Comparison of ENCODE assay signal across 24 mouse cellular contexts in the genomic region with DNA sequence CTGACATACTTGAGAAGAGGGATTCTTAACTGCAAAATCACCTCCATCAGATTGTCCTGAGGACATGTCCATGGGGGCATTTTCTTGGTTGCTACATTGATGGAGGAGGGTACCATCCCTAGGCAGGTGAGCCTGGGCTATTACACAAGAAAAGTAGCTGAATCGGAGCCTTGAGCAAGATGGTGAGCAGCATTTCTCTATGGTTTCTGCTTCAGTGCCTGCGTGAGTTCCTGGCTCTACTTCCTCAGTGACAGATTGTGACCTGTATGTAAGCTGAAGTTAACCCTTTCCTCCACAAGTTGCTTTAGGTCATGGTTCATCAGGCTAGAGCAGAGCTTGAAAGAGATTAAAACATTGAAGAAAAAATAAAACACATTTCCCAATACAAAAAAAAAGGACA. TPM values are rescaled to one million over a fixed set of nuclear protein-coding genes. Genes with fewer than 3 reads are reported as not detected.
DNase-seq lines count a peak whose midpoint lies in the region; ATAC-seq and TF ChIP-seq lines count a peak whose summit lies in the region.
"Had no signal": no experiment of that assay in that cellular context is flagged by ENCODE, and none has a peak within 500 bp of the region (broad histone marks: within the 10 kb centered on the region; RNA-seq: fewer than 3 reads in every experiment).

No protein-coding gene starts in this region.

- no peaks in the 10 kb centered on the region for H3K9me3 ChIP-seq in MEL (replicated peaks; ENCODE audit: insufficient read depth, low read length)
- H3K9me3 ChIP-seq in midbrain, embryonic 10.5 days (replicated peaks): no peaks in the 10 kb centered on the region
- H3K9me3 ChIP-seq: forebrain, embryonic 12.5 days; G1E; limb, embryonic 13.5 days; megakaryocyte, embryonic 14.5 days; stomach, embryonic 15.5 days had no signal

- no peak for TF ChIP-seq RAD21 in MEL (IDR thresholded peaks at IDR 0.05; ENCODE audit: low read depth, low read length)

- peak in 1 of 2 experiments; percentile 37; a peak in 1 of 4 replicates for TF ChIP-seq EP300 in MEL (IDR thresholded peaks at IDR 0.05; ENCODE audit: low read depth in 1 of 2, low read length in 2 of 2)

- ATAC-seq in neutrophil, adult 5-6 weeks (ENCODE audit: extremely low read depth, insufficient number of reproducible peaks, low FRiP score, poor library complexity, severe bottlenecking): 0 out of 2 replicates have a peak, but pooled peaks have one; percentile 20
- ATAC-seq: CD4-positive, CD25-positive, alpha-beta regulatory T cell, adult 4 months; intestine, embryonic 16.5 days; lung, postnatal 0 days; midbrain, embryonic 16.5 days had no signal

- H3K4me1 ChIP-seq in MEL (ENCODE audit: control insufficient read depth in 1 of 2, insufficient read depth in 2 of 2, low read length in 2 of 2): peaks cover 33 to 38% of the 10 kb centered on the region in 2 experiments
- peaks cover 17% of the 10 kb centered on the region for H3K4me1 ChIP-seq in midbrain, embryonic 10.5 days
- H3K4me1 ChIP-seq: forebrain, embryonic 12.5 days; stomach, embryonic 15.5 days had no signal

- H3K79me2 ChIP-seq in MEL (ENCODE audit: control insufficient read depth, insufficient read depth, low read length, poor library complexity): no peaks in the 10 kb centered on the region

- DNase-seq in MEL (ENCODE audit: low read depth, low spot score): peak; percentile 54
- peak; percentile 26 for DNase-seq in cerebellum, adult 11 months
- peak; percentile 74 to 80 for DNase-seq in cerebellum, postnatal 10 days
- DNase-seq in spleen, postnatal 14 days (ENCODE audit: low spot score in 2 of 2): no peak
- DNase-seq in ovary, postnatal 10 days (ENCODE audit: low spot score): no peak
- DNase-seq in adrenal gland, adult 18-20 months (ENCODE audit: low spot score in 2 of 2): no peak
- no peak for DNase-seq in midbrain, embryonic 10.5 days (ENCODE audit: low spot score)
- DNase-seq: gastrocnemius, adult 2 months; heart, postnatal 10 days; kidney, postnatal 4 days; spleen, adult 18-20 months; thymus, adult 18-20 months had no signal

- H3K4me3 ChIP-seq in MEL (ENCODE audit: control insufficient read depth in 1 of 2, insufficient read depth in 1 of 2, low read depth in 2 of 2, low read length in 2 of 2): no peak overlapping the region
- H3K4me3 ChIP-seq in midbrain, embryonic 10.5 days: no peak overlapping the region
- H3K4me3 ChIP-seq: forebrain, embryonic 12.5 days; gastrocnemius, adult 2 months; limb, embryonic 13.5 days; megakaryocyte, embryonic 14.5 days; stomach, embryonic 15.5 days had no signal

- H3K27ac ChIP-seq in MEL (ENCODE audit: control insufficient read depth, low read depth, low read length): no peak overlapping the region
- H3K27ac ChIP-seq in midbrain, embryonic 10.5 days (replicated peaks): no peak overlapping the region
- H3K27ac ChIP-seq: forebrain, embryonic 12.5 days; gastrocnemius, adult 2 months; hindbrain, embryonic 14.5 days; limb, embryonic 13.5 days; liver, embryonic 14.5 days; stomach, embryonic 15.5 days had no signal

- peaks cover 0 to 31% of the 10 kb centered on the region in 2 experiments; a peak in 2 of 4 replicates for H3K36me3 ChIP-seq in MEL (ENCODE audit: control insufficient read depth in 1 of 2, insufficient read depth in 2 of 2, low read length in 2 of 2)
- no peaks in the 10 kb centered on the region for H3K36me3 ChIP-seq in midbrain, embryonic 10.5 days
- H3K36me3 ChIP-seq: forebrain, embryonic 12.5 days; G1E; limb, embryonic 13.5 days; stomach, embryonic 15.5 days had no signal

- H3K9ac ChIP-seq in MEL (ENCODE audit: control insufficient read depth, low read depth, low read length, poor library complexity, severe bottlenecking): no peak overlapping the region
- H3K9ac ChIP-seq: forebrain, embryonic 12.5 days; hindbrain, embryonic 14.5 days; limb, embryonic 13.5 days; liver, embryonic 14.5 days; stomach, embryonic 15.5 days had no signal

- no peak for TF ChIP-seq CTCF in MEL (IDR thresholded peaks at IDR 0.05 in 2 of 3, conservative IDR thresholded peaks at IDR 0.05 in 1 of 3; ENCODE audit: control insufficient read depth in 1 of 3, insufficient read depth in 1 of 3, low read depth in 2 of 3, low read length in 3 of 3, poor library complexity in 1 of 3, severe bottlenecking in 1 of 3)

- no peaks in the 10 kb centered on the region for H3K27me3 ChIP-seq in MEL (ENCODE audit: control insufficient read depth in 1 of 2, insufficient read depth in 2 of 2, low read length in 2 of 2)
- H3K27me3 ChIP-seq in midbrain, embryonic 10.5 days (ENCODE audit: low read depth, poor library complexity, severe bottlenecking): peaks cover 25% of the 10 kb centered on the region
- H3K27me3 ChIP-seq: limb, embryonic 13.5 days; stomach, embryonic 15.5 days had no signal

- TF ChIP-seq POLR2A in MEL (IDR thresholded peaks at IDR 0.05; ENCODE audit: control insufficient read depth in 1 of 2, insufficient read depth in 1 of 2, low read depth in 1 of 2, low read length in 2 of 2, poor library complexity in 1 of 2): no peak

- 50% methylated on average over 2 of the region's 2 CpGs for WGBS in midbrain, embryonic 10.5 days

TF ChIP-seq in MEL, 35 proteins besides CTCF, POLR2A, EP300 and RAD21:
- TF ChIP-seq MAFK (IDR thresholded peaks at IDR 0.05; ENCODE audit: borderline replicate concordance, low read depth, low read length) (no peak), HCFC1 (IDR thresholded peaks at IDR 0.05; ENCODE audit: low read depth, low read length) (no peak), ETS1 (IDR thresholded peaks at IDR 0.05; ENCODE audit: low read depth, low read length) (no peak), E2F4 (IDR thresholded peaks at IDR 0.05; ENCODE audit: borderline replicate concordance, low read depth, low read length) (no peak), GABPA (IDR thresholded peaks at IDR 0.05; ENCODE audit: low read depth, low read length) (no peak), NELFE (IDR thresholded peaks at IDR 0.05; ENCODE audit: low read depth, low read length) (no peak), UBTF (IDR thresholded peaks at IDR 0.05; ENCODE audit: borderline replicate concordance, insufficient read depth, low read depth, low read length) (no peak), USF2 (IDR thresholded peaks at IDR 0.05; ENCODE audit: borderline replicate concordance in 1 of 2, insufficient read depth in 1 of 2, low read depth in 1 of 2, low read length in 2 of 2) (no peak), ZKSCAN1 (IDR thresholded peaks at IDR 0.05; ENCODE audit: low read depth, low read length) (no peak), CHD1 (IDR thresholded peaks at IDR 0.05; ENCODE audit: low read depth, low read length) (no peak)

RNA-seq across cellular contexts. Expression of a gene that starts 6.1 kb away (rescaled TPM):
- total RNA-seq in MEL (2012; rRNA removed): 0.42 and 0.85 TPM in 2 replicates
- polyA plus RNA-seq in MEL (2012; ENCODE audit: insufficient read depth in 1 of 2, insufficient read length in 2 of 2, low read depth in 1 of 2, low replicate concordance in 2 of 2, missing spikeins in 1 of 2): under 1 TPM in 1 of 2 experiments, not detected in 1; 0.84 TPM
- 6.1 and 6.3 TPM in 2 replicates for total RNA-seq in neutrophil, adult 5-6 weeks (2017)
- not detected for total RNA-seq in adrenal gland, adult 18-20 months (2021)
- 0.16 TPM in 1 of 2 replicates, not detected in the other for polyA plus RNA-seq in midbrain, embryonic 10.5 days (2016; fragmentation: Nextera tagmentation; extraction: Ambion mirVana)
- total RNA-seq: G1E had no signal
- polyA plus RNA-seq: G1E had no signal

RNA-seq across cellular contexts. Expression of a gene that starts 58.4 kb away (rescaled TPM):
- 53.9 and 70.4 TPM in 2 replicates for total RNA-seq in MEL (2012; rRNA removed)
- polyA plus RNA-seq in MEL (2012; ENCODE audit: insufficient read depth in 1 of 2, insufficient read length in 2 of 2, low read depth in 1 of 2, low replicate concordance in 2 of 2, missing spikeins in 1 of 2): 10 to 100 TPM in 1 of 2 experiments, not detected in 1; 69.4 TPM
- total RNA-seq in neutrophil, adult 5-6 weeks (2017): 16.5 and 17.9 TPM in 2 replicates
- 1 to 10 TPM; 5.5 to 6.1 TPM for total RNA-seq in adrenal gland, adult 18-20 months (2021)
- polyA plus RNA-seq in midbrain, embryonic 10.5 days (2016; fragmentation: Nextera tagmentation; extraction: Ambion mirVana): 14.7 and 17.1 TPM in 2 replicates

Comparison
In these comparisons a context has a peak if more than half of its experiments do, and no peak if none do; other contexts are left out.
1. DNase-seq: peak in MEL (single experiment), cerebellum, adult 11 months (single experiment) and cerebellum, postnatal 10 days (2 of 2); none in spleen, postnatal 14 days (0 of 2), ovary, postnatal 10 days (single experiment), adrenal gland, adult 18-20 months (0 of 2) and midbrain, embryonic 10.5 days (single experiment).